9 mouse cellular contexts compared by ENCODE assay signal in genomic region chr7:13022773-13023535, GRCm38 (mm10). TPM values are rescaled to one million over a fixed set of nuclear protein-coding genes. Genes with fewer than 3 reads are reported as not detected.
DNase-seq lines count a peak whose midpoint lies in the region; ATAC-seq lines count a peak whose summit lies in the region.
"Had no signal": no experiment of that assay in that cellular context is flagged by ENCODE, and none has a peak within 500 bp of the region (broad histone marks: within the 10 kb centered on the region; RNA-seq: fewer than 3 reads in every experiment).

No protein-coding gene starts in this region.

- ATAC-seq in forebrain, embryonic 16.5 days, result peak; percentile 16
- ATAC-seq in hindbrain, embryonic 13.5 days (ENCODE audit: low FRiP score), result peak; percentile 52
- peak; percentile 35 for ATAC-seq in midbrain, embryonic 15.5 days (replicated peaks)
- peak; percentile 70 for ATAC-seq in stomach, embryonic 16.5 days (ENCODE audit: insufficient read depth, low FRiP score)

- peak overlapping the region; percentile 97 for H3K4me2 ChIP-seq in forebrain, embryonic 16.5 days (ENCODE audit: low read length)
- peak overlapping the region; percentile 98 for H3K4me2 ChIP-seq in hindbrain, embryonic 13.5 days
- peak overlapping the region; percentile 97 for H3K4me2 ChIP-seq in midbrain, embryonic 15.5 days
- peak overlapping the region; percentile 73 for H3K4me2 ChIP-seq in stomach, embryonic 16.5 days (ENCODE audit: low read depth, low read length)

- H3K4me3 ChIP-seq in forebrain, embryonic 16.5 days (replicated peaks; ENCODE audit: low read length), result peak overlapping the region; percentile 90
- peak overlapping the region; percentile 87 for H3K4me3 ChIP-seq in hindbrain, embryonic 13.5 days
- peak overlapping the region; percentile 86 for H3K4me3 ChIP-seq in midbrain, embryonic 15.5 days
- H3K4me3 ChIP-seq in stomach, embryonic 16.5 days (replicated peaks; ENCODE audit: low read length), result peak overlapping the region; percentile 85

- H3K9me3 ChIP-seq in forebrain, embryonic 16.5 days (ENCODE audit: control insufficient read depth, low read length), result no peaks in the 10 kb centered on the region
- H3K9me3 ChIP-seq in hindbrain, embryonic 13.5 days, result no peaks in the 10 kb centered on the region
- no peaks in the 10 kb centered on the region for H3K9me3 ChIP-seq in midbrain, embryonic 15.5 days
- no peaks in the 10 kb centered on the region for H3K9me3 ChIP-seq in stomach, embryonic 16.5 days (replicated peaks; ENCODE audit: control insufficient read depth, low read length)

- peak overlapping the region; percentile 100 for H3K27ac ChIP-seq in forebrain, embryonic 16.5 days (ENCODE audit: low read length)
- peak overlapping the region; percentile 100 for H3K27ac ChIP-seq in hindbrain, embryonic 13.5 days
- H3K27ac ChIP-seq in midbrain, embryonic 15.5 days, result peak overlapping the region; percentile 99
- peak overlapping the region; percentile 100 for H3K27ac ChIP-seq in stomach, embryonic 16.5 days (ENCODE audit: low read length)

- H3K36me3 ChIP-seq in forebrain, embryonic 16.5 days (ENCODE audit: control insufficient read depth, insufficient read depth), result peaks cover 18% of the 10 kb centered on the region
- peaks cover 23% of the 10 kb centered on the region for H3K36me3 ChIP-seq in hindbrain, embryonic 13.5 days
- peaks cover 10% of the 10 kb centered on the region for H3K36me3 ChIP-seq in midbrain, embryonic 15.5 days (replicated peaks)
- H3K36me3 ChIP-seq in stomach, embryonic 16.5 days (ENCODE audit: control insufficient read depth, insufficient read depth, low read length), result peaks cover 12% of the 10 kb centered on the region

- 4% methylated on average over 31 of the region's 31 CpGs for WGBS in forebrain, embryonic 16.5 days
- 2% methylated on average over 31 of the region's 31 CpGs for WGBS in hindbrain, embryonic 13.5 days
- WGBS in midbrain, embryonic 15.5 days, result 3% methylated on average over 31 of the region's 31 CpGs
- 3% methylated on average over 31 of the region's 31 CpGs for WGBS in stomach, embryonic 16.5 days

- DNase-seq in NIH3T3 (ENCODE audit: low read depth) (peak; percentile 66), liver (peak; percentile 85)
- DNase-seq in cerebellum, adult 11-12 months, result peak; percentile 81
- no peak for DNase-seq in left cerebral cortex, adult 8-10 months (ENCODE audit: low spot score in 2 of 2)

- H3K9ac ChIP-seq in forebrain, embryonic 16.5 days (replicated peaks; ENCODE audit: low read depth, low read length), result peak overlapping the region; percentile 52
- H3K9ac ChIP-seq in hindbrain, embryonic 13.5 days, result peak overlapping the region; percentile 98
- H3K9ac ChIP-seq in midbrain, embryonic 15.5 days, result peak overlapping the region; percentile 53
- H3K9ac ChIP-seq in stomach, embryonic 16.5 days (ENCODE audit: low read length), result peak overlapping the region; percentile 97

- H3K4me1 ChIP-seq in forebrain, embryonic 16.5 days (replicated peaks; ENCODE audit: control insufficient read depth, insufficient read depth, low read length), result peaks cover 28% of the 10 kb centered on the region
- peaks cover 37% of the 10 kb centered on the region for H3K4me1 ChIP-seq in hindbrain, embryonic 13.5 days (replicated peaks)
- peaks cover 33% of the 10 kb centered on the region for H3K4me1 ChIP-seq in midbrain, embryonic 15.5 days
- H3K4me1 ChIP-seq in stomach, embryonic 16.5 days (ENCODE audit: control insufficient read depth, insufficient read depth, low read length), result peaks cover 22% of the 10 kb centered on the region

- H3K27me3 ChIP-seq in forebrain, embryonic 16.5 days (replicated peaks; ENCODE audit: control insufficient read depth, insufficient read depth, low read length), result no peaks in the 10 kb centered on the region
- H3K27me3 ChIP-seq in hindbrain, embryonic 13.5 days, result no peaks in the 10 kb centered on the region
- H3K27me3 ChIP-seq in midbrain, embryonic 15.5 days (replicated peaks), result no peaks in the 10 kb centered on the region
- no peaks in the 10 kb centered on the region for H3K27me3 ChIP-seq in stomach, embryonic 16.5 days (ENCODE audit: control insufficient read depth, insufficient read depth, low read length)

RNA-seq across cellular contexts. Expression of gene Chmp2a, which starts 11.7 kb away (rescaled TPM):
- polyA plus RNA-seq in forebrain, embryonic 16.5 days (2015; fragmentation: Nextera tagmentation; extraction: Ambion mirVana), result 170 and 175 TPM in 2 replicates
- polyA plus RNA-seq in hindbrain, embryonic 13.5 days (2015; fragmentation: Nextera tagmentation; extraction: Ambion mirVana), result 181 and 184 TPM in 2 replicates
- 188 TPM in 2 replicates for polyA plus RNA-seq in midbrain, embryonic 15.5 days (2015; fragmentation: Nextera tagmentation; extraction: Ambion mirVana)
- polyA plus RNA-seq in stomach, embryonic 16.5 days (2015; fragmentation: Nextera tagmentation; extraction: Ambion mirVana), result 189 and 190 TPM in 2 replicates
- total RNA-seq in left cerebral cortex, adult 8-10 months (2022), result 100 to 1,000 TPM; 152 to 158 (median 152) TPM

RNA-seq across cellular contexts. Expression of gene Zbtb45, which starts 13.1 kb away (rescaled TPM):
- 43.0 and 44.1 TPM in 2 replicates for polyA plus RNA-seq in forebrain, embryonic 16.5 days (2015; fragmentation: Nextera tagmentation; extraction: Ambion mirVana)
- 37.0 and 37.4 TPM in 2 replicates for polyA plus RNA-seq in hindbrain, embryonic 13.5 days (2015; fragmentation: Nextera tagmentation; extraction: Ambion mirVana)
- 45.9 and 46.7 TPM in 2 replicates for polyA plus RNA-seq in midbrain, embryonic 15.5 days (2015; fragmentation: Nextera tagmentation; extraction: Ambion mirVana)
- polyA plus RNA-seq in stomach, embryonic 16.5 days (2015; fragmentation: Nextera tagmentation; extraction: Ambion mirVana), result 18.4 and 20.2 TPM in 2 replicates
- 10 to 100 TPM; 34.2 to 36.9 (median 34.3) TPM for total RNA-seq in left cerebral cortex, adult 8-10 months (2022)

RNA-seq across cellular contexts. Expression of gene Ube2m, which starts 15.1 kb away (rescaled TPM):
- 66.8 and 67.7 TPM in 2 replicates for polyA plus RNA-seq in forebrain, embryonic 16.5 days (2015; fragmentation: Nextera tagmentation; extraction: Ambion mirVana)
- polyA plus RNA-seq in hindbrain, embryonic 13.5 days (2015; fragmentation: Nextera tagmentation; extraction: Ambion mirVana), result 80.3 and 95.9 TPM in 2 replicates
- 141 and 162 TPM in 2 replicates for polyA plus RNA-seq in midbrain, embryonic 15.5 days (2015; fragmentation: Nextera tagmentation; extraction: Ambion mirVana)
- 21.4 and 22.1 TPM in 2 replicates for polyA plus RNA-seq in stomach, embryonic 16.5 days (2015; fragmentation: Nextera tagmentation; extraction: Ambion mirVana)
- total RNA-seq in left cerebral cortex, adult 8-10 months (2022), result 100 to 1,000 TPM; 220 to 248 (median 229) TPM

RNA-seq across cellular contexts. Expression of gene Trim28, which starts 24.0 kb away (rescaled TPM):
- 230 and 237 TPM in 2 replicates for polyA plus RNA-seq in forebrain, embryonic 16.5 days (2015; fragmentation: Nextera tagmentation; extraction: Ambion mirVana)
- polyA plus RNA-seq in hindbrain, embryonic 13.5 days (2015; fragmentation: Nextera tagmentation; extraction: Ambion mirVana), result 216 and 239 TPM in 2 replicates
- 229 and 258 TPM in 2 replicates for polyA plus RNA-seq in midbrain, embryonic 15.5 days (2015; fragmentation: Nextera tagmentation; extraction: Ambion mirVana)
- 122 and 130 TPM in 2 replicates for polyA plus RNA-seq in stomach, embryonic 16.5 days (2015; fragmentation: Nextera tagmentation; extraction: Ambion mirVana)
- 100 to 1,000 TPM; 218 to 241 (median 229) TPM for total RNA-seq in left cerebral cortex, adult 8-10 months (2022)

RNA-seq across cellular contexts. Expression of gene Slc27a5, which starts 25.0 kb away (rescaled TPM):
- polyA plus RNA-seq in forebrain, embryonic 16.5 days (2015; fragmentation: Nextera tagmentation; extraction: Ambion mirVana), result 0.21 and 0.75 TPM in 2 replicates
- polyA plus RNA-seq in hindbrain, embryonic 13.5 days (2015; fragmentation: Nextera tagmentation; extraction: Ambion mirVana), result 0.19 and 0.44 TPM in 2 replicates
- 0.38 and 0.65 TPM in 2 replicates for polyA plus RNA-seq in midbrain, embryonic 15.5 days (2015; fragmentation: Nextera tagmentation; extraction: Ambion mirVana)
- polyA plus RNA-seq in stomach, embryonic 16.5 days (2015; fragmentation: Nextera tagmentation; extraction: Ambion mirVana), result 0.95 and 1.4 TPM in 2 replicates
- under 1 TPM in 1 of 4 experiments, not detected in 3; 0.37 TPM for total RNA-seq in left cerebral cortex, adult 8-10 months (2022)
- total RNA-seq: left cerebral cortex, postnatal 14 days had no signal

Comparison
In these comparisons a context has a peak if more than half of its experiments do, and no peak if none do; other contexts are left out.
1. DNase-seq: peak in NIH3T3 (single experiment), cerebellum, adult 11-12 months (single experiment) and liver (single experiment); none in left cerebral cortex, adult 8-10 months (0 of 2).
2. ATAC-seq: peak in every context shown above with its lines; median percentile 70 in stomach, embryonic 16.5 days; 52 in hindbrain, embryonic 13.5 days; 35 in midbrain, embryonic 15.5 days; 16 in forebrain, embryonic 16.5 days.
3. Peak in every context shown above with its lines, with median percentiles within 50 percentile points of each other: H3K27ac ChIP-seq, H3K4me2 ChIP-seq, H3K4me3 ChIP-seq and H3K9ac ChIP-seq.